Mouse (Mus musculus) C2C12 (cell line): ENCODE results near the gene Tpgs1.

Experiments
- CEBPB ChIP-seq: IDR thresholded peaks from one replicate; pipeline ENCODE4 v1.6.1; 2011; ENCODE audit warnings: low read depth, mild to moderate bottlenecking, control low read depth, moderate library complexity
- FOSL1 ChIP-seq: IDR thresholded peaks from one replicate; pipeline ENCODE4 v1.8.0; 2011; ENCODE audit warnings: mild to moderate bottlenecking, low read length; ENCODE audit not compliant: poor library complexity, insufficient read depth, severe bottlenecking
- MAX ChIP-seq: IDR thresholded peaks from one replicate; pipeline ENCODE4 v1.6.1; 2011; ENCODE audit warnings: mild to moderate bottlenecking, control low read depth
- MYOD1 ChIP-seq: IDR thresholded peaks from one replicate; pipeline ENCODE4 v1.6.1; 2011; ENCODE audit warnings: low read depth; ENCODE audit not compliant: control insufficient read depth, insufficient read length

GRCm38 (mm10) chr10:79671396-79672087, 2.4 kb downstream of the Tpgs1 start:
- TF ChIP-seq MAX: no peak
- TF ChIP-seq MYOD1: no peak
- no peak for TF ChIP-seq FOSL1
- no peak for TF ChIP-seq CEBPB
